Mouse (Mus musculus) lung, embryonic 14.5 days (tissue): ENCODE measurements around the gene Rnf186. TPM values are rescaled to one million over a fixed set of nuclear protein-coding genes. Genes with fewer than 3 reads are reported as not detected.

Experiments used
- ATAC-seq: fragments of 200-750 bp; cut with Nextera tagmentation; 2 replicates; pipeline ENCODE4 v1.8.0; 2017; ENCODE audit warnings: mild to moderate bottlenecking, moderate TSS enrichment, moderate library complexity; ENCODE audit not compliant: insufficient read depth
- DNase-seq: peaks from one replicate; pipeline ENCODE4 v3.0.0-alpha.2; 2015
- H3K27ac ChIP-seq: fragments of 300-500 bp; sonication (generic); 2 replicates; pipeline ENCODE4 v1.5.1; 2014; ENCODE audit warnings: low read depth, mild to moderate bottlenecking, moderate library complexity
- H3K27me3 ChIP-seq: fragments of 300-500 bp; sonication (generic); 2 replicates; pipeline ENCODE4 v1.6.1; 2014; ENCODE audit warnings: low read length, control low read depth; ENCODE audit not compliant: insufficient read depth
- H3K36me3 ChIP-seq: fragments of 300-500 bp; sonication (generic); 2 replicates; pipeline ENCODE4 v1.6.1; 2014; ENCODE audit warnings: control low read depth; ENCODE audit not compliant: insufficient read depth
- H3K4me1 ChIP-seq: fragments of 300-500 bp; sonication (generic); 2 replicates; pipeline ENCODE4 v1.6.1; 2014; ENCODE audit warnings: antibody characterized with exemption, control low read depth; ENCODE audit not compliant: insufficient read depth
- H3K4me2 ChIP-seq: fragments of 300-500 bp; sonication (generic); 2 replicates; pipeline ENCODE4 v1.6.1; 2014; ENCODE audit warnings: mild to moderate bottlenecking
- H3K4me3 ChIP-seq: fragments of 300-500 bp; sonication (generic); 2 replicates; pipeline ENCODE4 v1.5.1; 2014; ENCODE audit warnings: low read depth, low read length
- H3K9ac ChIP-seq: fragments of 300-500 bp; sonication (generic); 2 replicates; pipeline ENCODE4 v1.6.1; 2014
- H3K9me3 ChIP-seq: fragments of 300-500 bp; sonication (generic); 2 replicates; pipeline ENCODE4 v1.6.1; 2016; ENCODE audit warnings: low read depth, low read length, control low read depth
- CTCF ChIP-seq: IDR thresholded peaks from 2 replicates; pipeline ENCODE4 v1.5.1; 2016; ENCODE audit warnings: antibody characterized with exemption, low read depth
- WGBS: fragments of 180-500 bp; shearing (Covaris S2); extraction: QIAGEN DNeasy Blood & Tissue Kit; methylation state at CpG from one replicate; pipeline ENCODE4 v1.1.7; 2014; 5-methylcytosine and 5-hydroxymethylcytosine counted together
- polyA plus RNA-seq: library from polyadenylated mRNA; unstranded; fragments of >200 nt; fragmentation: Nextera tagmentation; extraction: Ambion mirVana; gene quantifications from 2 replicates; pipeline ENCODE4 v1.2.1, GENCODE M21; 2014

Rnf186 gene
- polyA plus RNA-seq, 1 experiment from 2014 or later: 0.24 TPM

DNA sequence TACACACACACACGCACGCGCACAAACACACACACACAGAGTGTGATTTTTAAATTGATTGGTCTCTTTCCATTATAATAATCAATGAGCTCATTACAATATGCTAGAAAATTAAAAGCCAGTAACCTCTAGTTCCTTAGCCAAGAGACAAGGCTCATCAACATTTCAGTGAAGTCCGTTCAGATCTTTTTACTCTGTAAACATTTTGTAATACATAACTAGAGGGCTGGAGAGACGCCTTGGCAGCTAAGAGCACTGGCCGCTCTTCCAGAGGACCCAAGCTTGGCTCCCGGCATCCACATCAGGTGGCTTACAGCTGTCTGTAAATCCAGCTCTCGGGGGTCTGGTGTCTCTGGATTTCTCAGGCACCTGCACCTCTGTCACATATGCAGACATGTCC, 13.1 kb downstream of the Rnf186 start:
- no peaks in the 10 kb centered on the region for H3K9me3 ChIP-seq
- H3K4me1 ChIP-seq: no peaks in the 10 kb centered on the region
- H3K27me3 ChIP-seq: no peaks in the 10 kb centered on the region
- WGBS: 68% methylated on average over 8 of the region's 8 CpGs
- H3K36me3 ChIP-seq: no peaks in the 10 kb centered on the region
- ATAC-seq: no peak
- H3K4me2 ChIP-seq: no peak overlapping the region
- no peak for DNase-seq
- no peak overlapping the region for H3K27ac ChIP-seq
- TF ChIP-seq CTCF: no peak
- H3K9ac ChIP-seq: no peak overlapping the region
- no peak overlapping the region for H3K4me3 ChIP-seq

DNA sequence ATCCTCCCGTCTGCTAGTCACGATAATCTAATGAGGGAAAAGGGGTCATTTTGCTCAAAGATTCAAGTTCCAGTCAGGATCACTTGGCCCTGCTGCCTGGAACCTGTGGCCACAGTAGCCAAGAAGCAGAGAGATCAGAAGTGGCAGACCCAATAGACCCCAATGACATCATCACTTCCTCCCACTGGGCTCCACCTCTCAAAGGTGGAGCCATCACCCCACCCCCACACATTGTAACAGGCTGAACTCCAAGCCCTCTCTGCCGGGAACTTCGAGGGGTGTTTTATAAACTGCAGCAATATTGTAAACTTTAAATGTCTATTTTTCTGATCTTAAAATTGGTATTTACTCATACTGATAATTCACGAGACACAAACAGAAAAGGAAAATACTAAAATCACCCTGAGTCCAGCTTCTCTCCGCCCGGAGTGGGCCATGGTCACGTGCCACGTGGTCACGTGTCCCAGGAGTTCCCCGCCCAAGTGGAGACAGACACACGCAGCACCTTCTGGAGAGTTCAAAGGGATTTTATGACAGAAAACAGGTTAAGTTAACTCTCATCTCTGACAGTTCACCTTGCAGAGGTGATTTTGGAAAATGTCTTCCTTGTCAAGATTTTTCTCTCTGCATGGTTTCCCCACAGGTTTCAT, 14.0 kb downstream of the Rnf186 start:
- peak overlapping the region; percentile 34 for H3K4me2 ChIP-seq
- DNase-seq (peak; percentile 36), ATAC-seq (no peak)
- H3K27me3 ChIP-seq: no peaks in the 10 kb centered on the region
- no peaks in the 10 kb centered on the region for H3K4me1 ChIP-seq
- H3K36me3 ChIP-seq: no peaks in the 10 kb centered on the region
- H3K9ac ChIP-seq: no peak overlapping the region
- H3K4me3 ChIP-seq: no peak overlapping the region
- no peak overlapping the region for H3K27ac ChIP-seq
- 13% methylated on average over 12 of the region's 12 CpGs for WGBS
- H3K9me3 ChIP-seq: no peaks in the 10 kb centered on the region
- no peak for TF ChIP-seq CTCF

DNA sequence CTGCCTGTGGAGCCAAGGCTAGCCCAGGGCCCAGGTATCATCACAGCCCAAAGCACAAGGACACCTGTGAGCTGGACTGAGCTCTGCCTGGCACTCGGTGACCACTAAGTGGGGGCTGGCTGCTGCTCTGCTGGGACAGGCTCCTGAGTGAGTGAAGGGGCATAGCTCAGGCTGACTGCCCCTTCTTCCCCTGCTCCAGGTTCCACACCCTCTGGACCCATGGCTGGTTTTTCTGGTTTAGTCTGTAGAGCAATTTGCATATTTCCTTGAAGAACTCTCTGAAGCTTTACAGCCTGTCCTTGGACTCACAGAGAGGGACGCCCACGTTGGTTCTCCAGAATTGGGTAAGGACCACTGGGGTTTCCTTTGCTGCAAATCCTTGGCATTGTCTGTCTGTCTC, 16.5 kb downstream of the Rnf186 start:
- DNase-seq (peak; percentile 17), ATAC-seq (no peak)
- Histone ChIP-seq H3K4me3 (no peak overlapping the region), H3K9ac (no peak overlapping the region), H3K4me2 (no peak overlapping the region), H3K4me1 (no peaks in the 10 kb centered on the region), H3K27ac (no peak overlapping the region), H3K27me3 (no peaks in the 10 kb centered on the region), H3K36me3 (no peaks in the 10 kb centered on the region), H3K9me3 (no peaks in the 10 kb centered on the region)
- TF ChIP-seq CTCF: no peak
- WGBS: 57% methylated on average over 3 of the region's 3 CpGs

DNA sequence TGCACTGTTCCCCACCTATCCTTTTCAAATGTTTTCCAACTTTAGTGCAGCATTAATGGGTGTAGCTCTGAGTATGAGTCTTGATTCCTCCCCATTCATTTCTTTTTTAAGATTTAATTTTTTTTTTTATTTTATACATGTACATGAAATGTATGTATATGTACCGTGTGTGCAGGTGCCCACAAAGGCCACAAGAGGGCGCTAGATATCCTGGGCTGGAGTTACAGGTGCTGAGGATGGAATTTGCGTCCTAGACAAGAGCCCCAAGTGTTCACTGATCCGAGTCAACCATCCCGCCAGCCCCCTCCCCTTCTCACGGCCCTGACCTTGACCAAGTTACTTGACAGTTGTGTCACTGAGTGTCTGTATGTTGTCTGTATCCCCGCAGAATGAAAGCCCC, 17.8 kb downstream of the Rnf186 start:
- H3K36me3 ChIP-seq: no peaks in the 10 kb centered on the region
- H3K27me3 ChIP-seq: no peaks in the 10 kb centered on the region
- no peak overlapping the region for H3K4me2 ChIP-seq
- DNase-seq (no peak), ATAC-seq (no peak)
- peak; percentile 46 for TF ChIP-seq CTCF
- H3K27ac ChIP-seq: no peak overlapping the region
- no peak overlapping the region for H3K4me3 ChIP-seq
- no peak overlapping the region for H3K9ac ChIP-seq
- 72% methylated on average over 7 of the region's 7 CpGs for WGBS
- no peaks in the 10 kb centered on the region for H3K4me1 ChIP-seq
- no peaks in the 10 kb centered on the region for H3K9me3 ChIP-seq

DNA sequence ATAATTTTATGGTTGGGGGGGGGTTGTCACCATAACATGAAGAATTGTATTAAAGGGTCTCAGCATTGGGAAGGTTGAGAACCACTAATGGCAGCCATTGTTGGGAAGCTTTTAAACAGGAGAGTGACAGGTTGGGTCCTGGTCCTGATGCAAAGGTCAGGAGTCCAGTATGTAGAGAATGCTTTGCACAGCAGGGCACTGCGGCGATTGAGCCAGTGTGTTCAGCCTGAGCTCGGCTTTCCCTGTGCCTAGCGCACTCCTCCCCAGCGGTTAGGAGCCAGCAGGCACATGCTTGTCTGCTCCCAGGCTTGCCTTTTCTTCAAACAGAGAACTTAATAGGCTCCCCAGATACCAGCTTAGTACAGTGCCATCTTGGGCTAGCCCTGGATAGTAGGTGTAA, 19.4 kb downstream of the Rnf186 start:
- no peaks in the 10 kb centered on the region for H3K27me3 ChIP-seq
- 52% methylated on average over 5 of the region's 5 CpGs for WGBS
- H3K27ac ChIP-seq: no peak overlapping the region
- H3K4me3 ChIP-seq: no peak overlapping the region
- DNase-seq (no peak), ATAC-seq (no peak)
- no peaks in the 10 kb centered on the region for H3K9me3 ChIP-seq
- H3K9ac ChIP-seq: no peak overlapping the region
- TF ChIP-seq CTCF: no peak
- H3K4me1 ChIP-seq: no peaks in the 10 kb centered on the region
- H3K36me3 ChIP-seq: no peaks in the 10 kb centered on the region
- H3K4me2 ChIP-seq: no peak overlapping the region

DNA sequence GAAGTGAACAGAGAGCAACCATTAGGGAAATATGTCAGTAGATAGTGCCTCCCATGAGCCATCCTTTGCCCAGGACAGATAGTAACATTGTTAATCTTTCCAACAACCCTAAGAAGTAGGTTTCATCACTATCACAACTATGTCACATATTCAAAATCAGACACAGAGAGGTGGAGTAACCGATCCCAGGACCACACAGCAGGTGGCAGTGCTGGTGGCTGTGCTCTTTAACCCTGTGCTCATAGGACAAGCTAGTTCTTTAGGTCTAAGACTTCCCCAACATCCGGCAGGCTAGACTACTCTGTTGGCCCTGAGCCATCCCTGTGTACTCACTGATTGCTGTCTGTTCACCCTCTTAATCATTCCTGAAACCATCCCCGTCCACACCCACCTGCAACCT, 27.5 kb downstream of the Rnf186 start:
- ATAC-seq (no peak), DNase-seq (no peak)
- no peaks in the 10 kb centered on the region for H3K36me3 ChIP-seq
- no peak overlapping the region for H3K4me3 ChIP-seq
- H3K27me3 ChIP-seq: no peaks in the 10 kb centered on the region
- TF ChIP-seq CTCF: no peak
- no peaks in the 10 kb centered on the region for H3K4me1 ChIP-seq
- H3K27ac ChIP-seq: no peak overlapping the region
- no peak overlapping the region for H3K4me2 ChIP-seq
- no peak overlapping the region for H3K9ac ChIP-seq
- WGBS: 64% methylated on average over 3 of the region's 3 CpGs
- H3K9me3 ChIP-seq: no peaks in the 10 kb centered on the region

DNA sequence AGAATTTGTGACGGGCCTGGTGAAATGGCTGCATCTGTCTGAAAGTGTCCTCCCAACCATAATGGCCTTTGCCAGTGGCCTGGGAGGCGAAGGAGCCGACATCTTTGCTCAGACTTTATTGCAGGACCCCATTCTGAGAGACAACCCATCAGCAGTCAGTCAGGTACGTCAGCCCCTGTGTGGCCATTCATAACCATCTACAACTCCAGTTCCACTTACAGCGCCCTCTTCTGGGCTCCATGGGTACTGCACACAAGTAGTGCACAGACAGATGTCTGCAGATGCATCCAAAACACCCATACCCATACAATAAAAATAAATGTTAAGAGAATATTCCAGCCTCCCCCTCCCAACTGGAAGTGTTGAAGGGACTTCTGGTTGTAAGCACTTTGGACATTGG, 29.5 kb downstream of the Rnf186 start:
- H3K4me3 ChIP-seq: no peak overlapping the region
- no peak overlapping the region for H3K27ac ChIP-seq
- no peaks in the 10 kb centered on the region for H3K27me3 ChIP-seq
- H3K36me3 ChIP-seq: no peaks in the 10 kb centered on the region
- H3K4me1 ChIP-seq: no peaks in the 10 kb centered on the region
- 75% methylated on average over 5 of the region's 5 CpGs for WGBS
- ATAC-seq (no peak), DNase-seq (no peak)
- no peak overlapping the region for H3K4me2 ChIP-seq
- H3K9me3 ChIP-seq: no peaks in the 10 kb centered on the region
- H3K9ac ChIP-seq: no peak overlapping the region
- TF ChIP-seq CTCF: peak; percentile 60

DNA sequence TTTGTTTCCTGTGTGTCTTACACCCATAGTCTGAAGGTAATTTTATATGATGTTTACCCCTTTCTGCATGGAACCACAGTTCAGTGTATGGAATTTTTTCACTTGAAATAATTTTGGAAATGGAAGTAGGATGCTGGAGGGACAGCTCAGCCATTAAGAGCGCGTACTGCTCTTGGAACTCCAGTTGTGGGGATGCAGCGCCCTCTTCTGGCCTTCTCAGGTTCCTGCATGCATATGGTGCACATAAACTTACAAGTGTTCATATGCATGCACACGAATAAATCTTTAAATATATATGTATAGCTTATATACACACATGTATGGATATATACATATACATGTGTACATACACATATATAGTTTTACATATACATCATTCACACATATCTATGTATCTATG, 30.2 kb downstream of the Rnf186 start:
- H3K27me3 ChIP-seq: no peaks in the 10 kb centered on the region
- no peaks in the 10 kb centered on the region for H3K36me3 ChIP-seq
- H3K9me3 ChIP-seq: no peaks in the 10 kb centered on the region
- peak; percentile 37 for TF ChIP-seq CTCF
- ATAC-seq (no peak), DNase-seq (no peak)
- no peaks in the 10 kb centered on the region for H3K4me1 ChIP-seq
- no peak overlapping the region for H3K4me3 ChIP-seq
- H3K27ac ChIP-seq: no peak overlapping the region
- H3K9ac ChIP-seq: no peak overlapping the region
- no peak overlapping the region for H3K4me2 ChIP-seq
- WGBS: 81% methylated on average over 4 of the region's 4 CpGs
